Mouse (Mus musculus): ENCODE data around the gene Trim14. TPM values are rescaled to one million over a fixed set of nuclear protein-coding genes. Genes with fewer than 3 reads are reported as not detected.

The Trim14 gene
- polyA plus RNA-seq, 1 experiment from 2014 or later = 0.78 TPM

GRCm38 (mm10) chr4:46533934-46534720 lies 1.8 kb downstream of the Trim14 start:
- 11% methylated on average over 29 of the region's 29 CpGs for WGBS
- DNase-seq (ENCODE audit: low spot score) = no peak
- Histone ChIP-seq H3K27me3 (ENCODE audit: low read depth, poor library complexity, severe bottlenecking) (peaks cover 76% of the 10 kb centered on the region), H3K27ac (no peak overlapping the region), H3K4me1 (peaks cover 26% of the 10 kb centered on the region), H3K4me3 (peak overlapping the region; percentile 38), H3K36me3 (no peaks in the 10 kb centered on the region), H3K9me3 (replicated peaks) (no peaks in the 10 kb centered on the region)

GRCm38 (mm10) chr4:46532926-46533325 lies 3.0 kb downstream of the Trim14 start:
- no peak for DNase-seq (ENCODE audit: low spot score)
- 86% methylated on average over 7 of the region's 7 CpGs for WGBS
- Histone ChIP-seq H3K36me3 (no peaks in the 10 kb centered on the region), H3K9me3 (replicated peaks) (no peaks in the 10 kb centered on the region), H3K4me1 (peaks cover 23% of the 10 kb centered on the region), H3K27ac (no peak overlapping the region), H3K4me3 (no peak overlapping the region), H3K27me3 (ENCODE audit: low read depth, poor library complexity, severe bottlenecking) (peaks cover 64% of the 10 kb centered on the region)

DNA sequence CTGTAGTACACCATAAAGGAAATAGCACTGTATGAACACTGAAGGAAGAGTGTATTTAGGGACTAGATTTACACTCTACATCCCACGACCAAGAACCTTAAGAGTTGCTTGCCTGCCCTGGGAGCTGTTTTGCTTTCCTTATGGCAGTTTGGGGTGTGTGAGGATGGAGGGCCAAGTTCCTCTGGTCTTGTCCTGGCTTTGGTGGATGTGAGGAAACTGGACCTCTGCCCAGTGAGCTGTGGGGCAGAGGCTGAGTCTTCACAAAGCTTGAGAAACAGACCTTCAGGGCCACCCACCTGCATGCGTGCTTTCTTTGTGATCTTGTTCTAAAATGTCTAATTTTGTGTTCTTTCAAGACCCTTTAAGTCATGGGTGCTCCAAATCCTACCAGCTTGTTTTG lies 3.4 kb downstream of the Trim14 start:
- 90% methylated on average over 2 of the region's 2 CpGs for WGBS
- no peaks in the 10 kb centered on the region for H3K9me3 ChIP-seq (replicated peaks)
- H3K27me3 ChIP-seq (ENCODE audit: low read depth, poor library complexity, severe bottlenecking) = peaks cover 59% of the 10 kb centered on the region
- H3K4me3 ChIP-seq = no peak overlapping the region
- peaks cover 26% of the 10 kb centered on the region for H3K4me1 ChIP-seq
- H3K36me3 ChIP-seq = no peaks in the 10 kb centered on the region
- no peak for DNase-seq (ENCODE audit: low spot score)
- H3K27ac ChIP-seq = no peak overlapping the region

- no peak for DNase-seq (ENCODE audit: low spot score)
- Histone ChIP-seq H3K4me3 (no peak overlapping the region), H3K27me3 (ENCODE audit: low read depth, poor library complexity, severe bottlenecking) (peaks cover 32% of the 10 kb centered on the region), H3K9me3 (replicated peaks) (no peaks in the 10 kb centered on the region), H3K36me3 (no peaks in the 10 kb centered on the region), H3K27ac (no peak overlapping the region), H3K4me1 (peaks cover 16% of the 10 kb centered on the region)
- 45% methylated on average over 7 of the region's 7 CpGs for WGBS
These were observed 6.2 kb downstream of the Trim14 start for GRCm38 (mm10) chr4:46529722-46530121.

GRCm38 (mm10) chr4:46527558-46527926 lies 8.4 kb downstream of the Trim14 start:
- peaks cover 10% of the 10 kb centered on the region for H3K27me3 ChIP-seq (ENCODE audit: low read depth, poor library complexity, severe bottlenecking)
- H3K4me1 ChIP-seq = peaks cover 7% of the 10 kb centered on the region
- no peak for DNase-seq (ENCODE audit: low spot score)
- H3K27ac ChIP-seq = peak overlapping the region; percentile 70
- no peaks in the 10 kb centered on the region for H3K36me3 ChIP-seq
- H3K4me3 ChIP-seq = peak overlapping the region; percentile 40
- WGBS = 7% methylated on average over 7 of the region's 7 CpGs
- H3K9me3 ChIP-seq (replicated peaks) = no peaks in the 10 kb centered on the region

DNA sequence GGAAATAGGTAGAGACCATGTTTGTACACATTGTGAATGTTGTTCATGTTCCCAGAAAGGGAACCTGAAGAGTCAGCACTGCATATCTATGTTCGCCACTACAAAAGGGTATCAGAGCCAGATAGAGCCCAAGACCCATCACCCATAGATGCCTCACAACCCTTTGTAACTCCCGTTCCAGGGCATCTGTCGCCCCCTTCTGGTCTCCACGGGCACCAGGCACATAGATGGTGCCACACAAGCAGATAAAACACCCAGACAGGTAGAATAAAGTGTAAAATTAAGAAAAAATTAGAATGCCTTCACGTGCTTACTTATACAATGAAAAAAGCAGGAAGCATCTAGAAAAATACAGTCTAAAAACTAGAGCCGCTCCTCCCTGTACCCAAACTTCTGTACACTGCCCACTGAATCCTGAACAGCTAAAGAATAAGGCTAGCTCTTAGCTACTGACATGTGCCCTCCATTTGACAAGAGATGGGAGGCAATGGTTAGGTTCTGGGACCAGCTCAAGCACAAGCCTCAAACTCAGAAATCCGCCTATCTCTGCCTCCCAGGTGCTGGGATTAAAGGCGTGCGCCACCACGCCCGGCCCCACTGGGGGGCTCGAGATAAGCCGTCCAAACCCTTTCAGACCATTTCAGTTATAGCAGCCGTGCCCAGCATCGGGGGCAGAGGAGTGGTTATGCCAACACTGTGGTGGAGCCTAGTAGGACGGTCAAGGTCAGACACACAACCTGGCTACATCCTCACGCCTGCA lies 9.0 kb downstream of the Trim14 start:
- no peak for DNase-seq (ENCODE audit: low spot score)
- H3K36me3 ChIP-seq = no peaks in the 10 kb centered on the region
- peak overlapping the region; percentile 70 for H3K27ac ChIP-seq
- peaks cover 7% of the 10 kb centered on the region for H3K4me1 ChIP-seq
- H3K27me3 ChIP-seq (ENCODE audit: low read depth, poor library complexity, severe bottlenecking) = peaks cover 4% of the 10 kb centered on the region; the same call in 1 of the 2 replicates
- 32% methylated on average over 17 of the region's 17 CpGs for WGBS
- H3K9me3 ChIP-seq (replicated peaks) = no peaks in the 10 kb centered on the region
- peak overlapping the region; percentile 40 for H3K4me3 ChIP-seq

DNA sequence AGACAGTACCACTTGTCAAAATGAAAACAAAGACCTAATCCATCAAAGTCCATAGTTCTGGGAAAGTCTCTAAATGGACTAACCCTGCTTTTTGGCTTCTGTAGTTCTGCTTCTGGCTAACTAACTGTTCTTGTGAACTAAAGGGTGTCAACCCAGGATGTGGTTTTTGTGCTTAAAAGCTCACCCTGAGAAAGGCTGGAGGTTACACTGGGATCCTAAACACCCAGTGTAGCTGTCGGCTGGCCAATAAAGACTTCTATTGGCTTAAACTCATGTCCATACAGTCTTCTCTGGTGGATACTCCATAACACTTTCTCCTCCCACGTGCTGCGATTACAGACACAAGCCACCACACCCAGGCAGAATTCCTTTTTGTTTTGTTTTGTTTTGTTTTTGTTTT lies 9.7 kb downstream of the Trim14 start:
- H3K4me1 ChIP-seq = peaks cover 7% of the 10 kb centered on the region

GRCm38 (mm10) chr4:46523324-46523723 lies 12.6 kb downstream of the Trim14 start:
- H3K4me1 ChIP-seq = peaks cover 19% of the 10 kb centered on the region
- no peak overlapping the region for H3K27ac ChIP-seq
- H3K36me3 ChIP-seq = no peaks in the 10 kb centered on the region
- no peak overlapping the region for H3K4me3 ChIP-seq
- 86% methylated on average over 4 of the region's 4 CpGs for WGBS
- DNase-seq (ENCODE audit: low spot score) = no peak
- H3K9me3 ChIP-seq (replicated peaks) = no peaks in the 10 kb centered on the region
- H3K27me3 ChIP-seq (ENCODE audit: low read depth, poor library complexity, severe bottlenecking) = no peaks in the 10 kb centered on the region

More for the DNA sequence above, 9.7 kb downstream of the Trim14 start:
- Histone ChIP-seq H3K4me3 (no peak overlapping the region), H3K36me3 (no peaks in the 10 kb centered on the region), H3K27me3 (ENCODE audit: low read depth, poor library complexity, severe bottlenecking) (0 out of 2 replicates have a peak, but pooled peaks cover 3% of the 10 kb centered on the region), H3K27ac (no peak overlapping the region), H3K9me3 (replicated peaks) (no peaks in the 10 kb centered on the region)
- DNase-seq (ENCODE audit: low spot score) = no peak
- 92% methylated on average over 3 of the region's 3 CpGs for WGBS

DNA sequence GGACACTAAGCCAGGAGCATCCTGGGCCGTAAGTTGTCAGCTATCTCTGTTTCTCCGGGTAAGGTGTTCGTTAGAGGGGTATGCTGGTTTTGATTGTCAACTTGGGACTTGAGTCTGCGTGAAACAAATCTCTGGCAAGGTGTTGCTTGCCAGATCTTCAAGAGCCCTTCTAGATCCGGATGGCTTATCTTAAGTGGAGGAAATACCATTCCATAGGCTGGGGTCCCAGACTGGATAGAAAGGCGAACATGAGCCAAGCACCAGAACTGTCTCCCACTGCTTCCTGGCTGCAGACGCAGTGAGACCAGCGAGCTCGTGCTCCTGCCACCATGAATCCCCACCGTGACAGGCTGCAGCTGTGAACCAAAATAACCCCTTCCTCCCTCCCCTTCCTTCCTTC lies 14.5 kb downstream of the Trim14 start:
- Histone ChIP-seq H3K27me3 (ENCODE audit: low read depth, poor library complexity, severe bottlenecking) (no peaks in the 10 kb centered on the region), H3K4me1 (peaks cover 12% of the 10 kb centered on the region), H3K9me3 (replicated peaks) (no peaks in the 10 kb centered on the region), H3K27ac (no peak overlapping the region), H3K4me3 (no peak overlapping the region), H3K36me3 (no peaks in the 10 kb centered on the region)
- DNase-seq (ENCODE audit: low spot score) = no peak
- WGBS = 84% methylated on average over 10 of the region's 10 CpGs

DNA sequence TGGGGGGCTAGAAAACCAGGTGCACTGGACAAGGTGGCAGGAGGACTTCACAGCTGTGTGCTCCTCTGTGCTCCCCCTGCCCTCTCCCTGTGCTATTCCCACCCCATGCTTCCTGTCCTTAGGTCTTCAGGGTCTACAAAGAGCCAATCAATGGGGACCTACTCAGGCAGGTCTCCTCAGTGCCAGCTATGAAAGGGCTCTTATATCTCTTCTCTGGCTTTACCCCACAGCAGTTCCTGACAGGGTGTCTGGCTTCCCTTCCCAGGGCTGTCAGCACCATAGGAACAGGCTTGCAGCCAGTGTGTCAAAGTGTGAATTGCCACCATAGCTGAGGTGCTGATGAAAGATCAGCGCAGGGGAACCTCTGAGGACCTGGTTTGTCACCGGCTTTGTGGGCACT lies 15.4 kb downstream of the Trim14 start:
- no peaks in the 10 kb centered on the region for H3K9me3 ChIP-seq (replicated peaks)
- no peak overlapping the region for H3K27ac ChIP-seq
- no peak overlapping the region for H3K4me3 ChIP-seq
- no peaks in the 10 kb centered on the region for H3K27me3 ChIP-seq (ENCODE audit: low read depth, poor library complexity, severe bottlenecking)
- no peak for DNase-seq (ENCODE audit: low spot score)
- 77% methylated on average over 2 of the region's 2 CpGs for WGBS
- peaks cover 12% of the 10 kb centered on the region for H3K4me1 ChIP-seq
- H3K36me3 ChIP-seq = no peaks in the 10 kb centered on the region

GRCm38 (mm10) chr4:46507736-46508460 lies 28.0 kb downstream of the Trim14 start:
- Histone ChIP-seq H3K27ac (no peak overlapping the region), H3K4me1 (peaks cover 12% of the 10 kb centered on the region), H3K27me3 (ENCODE audit: low read depth, poor library complexity, severe bottlenecking) (peaks cover 34% of the 10 kb centered on the region), H3K36me3 (peaks cover 18% of the 10 kb centered on the region), H3K4me3 (peak overlapping the region; percentile 62), H3K9me3 (replicated peaks) (no peaks in the 10 kb centered on the region)
- peak; percentile 77 for DNase-seq (ENCODE audit: low spot score)
- 11% methylated on average over 16 of the region's 16 CpGs for WGBS

DNA sequence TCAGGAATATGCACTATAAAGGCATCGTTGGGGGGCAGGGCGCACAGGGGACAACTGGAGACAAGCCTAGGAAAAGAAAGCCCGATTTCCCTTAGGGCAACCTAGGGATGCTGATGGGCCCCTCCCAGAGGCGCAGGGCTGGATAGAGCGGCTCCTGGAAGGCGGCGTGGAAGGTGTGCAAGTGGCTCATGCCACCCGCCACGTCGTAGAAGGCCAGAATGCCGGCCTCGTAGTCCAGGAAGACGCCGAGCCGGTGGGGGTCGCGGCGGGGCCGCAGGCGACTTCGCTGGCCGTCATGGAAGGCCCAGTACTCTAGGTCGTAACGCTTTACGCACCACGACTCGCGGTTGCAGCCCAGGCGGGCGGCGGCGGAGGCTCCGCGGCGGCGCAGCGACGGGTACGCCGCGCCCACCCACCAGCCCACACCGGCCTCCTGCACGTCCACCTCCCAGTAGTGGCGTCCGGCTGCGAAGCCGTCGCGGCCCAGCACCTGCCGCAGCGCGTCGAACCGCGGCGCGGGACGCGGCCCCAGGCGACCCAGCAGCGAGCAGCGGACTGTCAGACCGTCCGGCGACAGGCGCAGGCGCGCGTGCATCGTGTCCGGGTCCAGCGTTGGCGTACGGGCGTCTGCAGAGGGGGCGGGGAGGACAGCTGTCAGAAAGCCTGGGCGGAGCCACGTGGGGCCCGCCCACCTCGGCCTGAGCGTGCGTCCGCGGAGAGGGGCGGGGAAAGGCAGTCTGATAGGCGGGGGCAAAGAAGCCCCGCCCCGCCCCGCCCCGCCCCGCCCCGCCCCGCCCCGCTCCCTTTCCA lies 28.9 kb downstream of the Trim14 start:
- Histone ChIP-seq H3K9me3 (replicated peaks) (no peaks in the 10 kb centered on the region), H3K27ac (peak overlapping the region; percentile 19), H3K4me1 (peaks cover 12% of the 10 kb centered on the region), H3K36me3 (peaks cover 27% of the 10 kb centered on the region), H3K27me3 (ENCODE audit: low read depth, poor library complexity, severe bottlenecking) (peaks cover 34% of the 10 kb centered on the region), H3K4me3 (peak overlapping the region; percentile 62)
- DNase-seq (ENCODE audit: low spot score) = peak; percentile 95
- WGBS = under 1% methylated on average over 90 of the region's 94 CpGs

All from limb, embryonic 10.5 days (tissue).